Mouse (Mus musculus): ENCODE measurements around the gene Xylt2.

Gene Xylt2

GRCm38 (mm10) chr11:94615494-94615893 is 61.8 kb downstream of the Xylt2 start:
- in situ Hi-C loops (cut with MboI, MseI) = no loop called here

- in situ Hi-C loops (cut with MboI, MseI) = no loop called here
These were observed 62.7 kb downstream of the Xylt2 start for GRCm38 (mm10) chr11:94614603-94615002.

Measured in T-helper 17 cell (primary cell).